Mouse (Mus musculus): ENCODE measurements around the gene Mesp1. TPM values are rescaled to one million over a fixed set of nuclear protein-coding genes. Genes with fewer than 3 reads are reported as not detected.
A peak's percentile ranks its signal among the peaks of the same experiment; 100 is the strongest.

The Mesp1 gene
- total RNA-seq, 2 experiments from 2014 or later: 0.36 to 0.42 TPM

DNA sequence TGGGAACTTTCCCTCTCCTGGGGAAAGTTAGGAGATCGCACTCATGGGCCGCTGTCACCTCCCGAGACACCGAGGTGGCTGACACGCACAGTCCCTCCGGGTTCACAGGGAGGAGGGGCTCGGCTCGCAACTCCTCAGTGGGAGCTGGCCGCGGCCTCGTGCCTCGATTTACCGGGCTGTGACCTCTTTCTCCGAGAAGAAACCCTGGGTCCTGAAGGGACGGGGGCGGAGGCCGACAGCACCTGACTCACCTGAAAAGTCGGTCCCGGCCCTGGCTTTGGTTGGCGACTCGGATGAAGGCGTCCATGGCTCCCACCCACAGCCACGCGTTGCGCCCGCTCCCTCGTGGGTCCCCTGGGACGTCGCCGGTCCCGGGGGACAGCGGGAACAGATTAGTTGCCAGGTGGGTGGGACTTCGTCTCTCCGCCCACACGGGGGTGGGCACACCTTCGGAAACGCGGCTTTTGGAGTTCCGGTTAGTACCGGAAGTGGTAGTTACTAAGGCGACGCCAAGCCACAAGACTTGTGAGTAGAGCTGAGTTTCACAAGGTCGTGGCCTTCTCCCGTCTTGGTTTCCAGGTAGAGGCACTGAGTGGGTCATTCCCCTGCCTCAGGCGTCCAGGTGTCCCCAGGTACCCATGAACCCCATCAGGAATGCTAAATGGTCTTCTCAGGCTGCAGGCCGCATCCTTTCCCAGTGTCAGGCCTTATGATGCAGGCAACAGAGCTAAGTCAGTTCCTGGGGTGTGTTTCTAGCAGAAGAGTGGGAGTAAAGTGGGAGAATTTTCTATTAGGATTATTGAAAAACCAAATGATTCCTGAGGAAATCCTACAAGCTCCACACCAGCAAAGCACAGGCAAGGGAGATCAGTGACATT is 50.7 kb downstream of the Mesp1 start, which contains the start of the genes Pex11a and Wdr93:
Gene Pex11a, minus strand, starts transcription at position 473 of the 878 bp plus-strand sequence.
Gene Wdr93, plus strand, starts transcription at position 505 of the 878 bp plus-strand sequence.
- DNase-seq (ENCODE audit: low spot score in 2 of 2): peak; percentile 73 to 84

DNA sequence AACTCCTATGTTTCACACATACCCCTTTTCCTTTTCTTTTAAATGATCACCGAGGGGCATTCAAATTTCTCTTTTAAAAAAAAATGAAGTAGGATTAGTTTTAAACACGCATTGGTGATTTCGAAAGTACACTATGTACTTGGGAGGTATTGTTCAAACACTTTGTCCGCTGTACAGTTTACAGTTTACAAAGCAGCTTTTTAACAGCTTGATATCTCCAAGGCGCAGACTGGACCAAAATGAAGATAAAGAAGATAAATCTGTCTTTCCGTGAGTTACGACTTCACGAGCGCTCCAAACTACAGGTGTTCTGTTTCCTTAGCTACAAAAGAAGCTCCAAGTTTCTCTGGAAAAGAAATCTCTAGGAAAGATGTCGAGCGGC is 51.3 kb downstream of the Mesp1 start:
- no peak for DNase-seq (ENCODE audit: low spot score in 2 of 2)

Other genes starting within 250 kb of the Mesp1 start
- 1 to 10 TPM in 1 of 2 experiments, under 1 TPM in 1; 0.82 to 1.8 TPM for gene Rhcg, start 176.1 kb downstream of the Mesp1 start, total RNA-seq (2021)
- not detected for gene Ticrr, start 133.6 kb downstream of the Mesp1 start, total RNA-seq (2021)
- 1 to 10 TPM; 1.5 TPM for gene Kif7, start 78.1 kb downstream of the Mesp1 start, total RNA-seq (2021)
- under 1 TPM in 1 of 2 experiments, not detected in 1; 0.37 TPM for gene Plin1, start 60.9 kb downstream of the Mesp1 start, total RNA-seq (2021)
- gene Pex11a, start 50.7 kb downstream of the Mesp1 start, total RNA-seq (2021): 10 to 100 TPM; 12.0 to 14.4 TPM
- gene Wdr93, start 50.6 kb downstream of the Mesp1 start, total RNA-seq (2021): under 1 TPM; 0.23 to 0.40 TPM
- 1 to 10 TPM; 1.5 to 2.0 TPM for gene Mesp2, start 16.9 kb upstream of the Mesp1 start, total RNA-seq (2021)
- gene Anpep, start 67.3 kb upstream of the Mesp1 start, total RNA-seq (2021): 1 to 10 TPM; 1.3 to 2.1 TPM
- 10 to 100 TPM; 46.1 to 47.9 TPM for gene Ap3s2, start 126.9 kb upstream of the Mesp1 start, total RNA-seq (2021)
- gene Arpin, start 141.6 kb upstream of the Mesp1 start, total RNA-seq (2021): 10 to 100 TPM; 14.3 to 14.5 TPM
- gene Zfp710, start 231.0 kb upstream of the Mesp1 start, total RNA-seq (2021): 10 to 100 TPM; 25.6 to 26.0 TPM